Mouse (Mus musculus): ENCODE measurements at regions not wholly inside any gene's neighbourhood (a gene's known extent, or its start where the extent isn't known, plus 50 kb on each side); places are given as distances from the start of the nearest gene placed in this dataset.

DNA sequence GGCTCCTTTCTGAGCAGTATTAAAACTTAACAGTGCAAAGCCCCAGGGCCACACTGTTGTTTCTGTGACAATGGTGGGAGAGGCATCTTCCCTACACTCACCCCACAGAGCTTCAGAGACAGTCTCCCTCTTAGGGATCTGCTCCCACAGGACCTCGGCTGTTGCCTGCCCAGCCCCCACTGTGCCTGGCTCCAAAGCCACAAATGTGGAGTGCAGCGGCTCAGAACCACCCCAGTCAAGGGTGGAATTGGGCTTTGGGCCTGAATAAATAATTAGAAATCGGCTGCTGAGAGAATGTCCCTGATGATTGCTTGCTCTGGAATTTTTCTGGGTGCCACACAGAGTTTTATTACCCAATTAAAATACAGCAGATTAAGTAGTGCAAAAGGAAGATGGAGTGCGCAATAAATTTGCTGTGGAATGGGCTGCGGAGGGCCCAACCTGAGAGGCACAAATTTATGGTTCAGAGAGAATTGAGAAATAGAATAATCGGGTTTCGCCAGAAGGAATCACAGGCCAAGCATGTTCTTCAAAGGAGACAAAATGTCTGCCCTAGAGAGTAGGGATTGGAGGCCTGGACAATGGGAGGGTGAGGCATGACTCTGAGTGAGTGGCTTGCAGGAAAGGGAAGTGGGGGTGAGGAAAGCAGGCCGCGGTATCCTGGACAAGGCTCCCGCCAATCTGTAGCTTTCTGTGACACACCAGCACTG, 56.4 kb downstream of the Cd24a start:
- WGBS = 79% methylated on average over 10 of the region's 10 CpGs
- Histone ChIP-seq H3K9ac (no peak overlapping the region), H3K4me2 (no peak overlapping the region), H3K9me3 (replicated peaks) (no peaks in the 10 kb centered on the region), H3K4me3 (no peak overlapping the region), H3K27ac (ENCODE audit: poor library complexity, severe bottlenecking) (no peak overlapping the region), H3K4me1 (replicated peaks) (no peaks in the 10 kb centered on the region), H3K27me3 (replicated peaks) (no peaks in the 10 kb centered on the region), H3K36me3 (no peaks in the 10 kb centered on the region)
- no peak for ATAC-seq (ENCODE audit: insufficient number of reproducible peaks, low FRiP score)

DNA sequence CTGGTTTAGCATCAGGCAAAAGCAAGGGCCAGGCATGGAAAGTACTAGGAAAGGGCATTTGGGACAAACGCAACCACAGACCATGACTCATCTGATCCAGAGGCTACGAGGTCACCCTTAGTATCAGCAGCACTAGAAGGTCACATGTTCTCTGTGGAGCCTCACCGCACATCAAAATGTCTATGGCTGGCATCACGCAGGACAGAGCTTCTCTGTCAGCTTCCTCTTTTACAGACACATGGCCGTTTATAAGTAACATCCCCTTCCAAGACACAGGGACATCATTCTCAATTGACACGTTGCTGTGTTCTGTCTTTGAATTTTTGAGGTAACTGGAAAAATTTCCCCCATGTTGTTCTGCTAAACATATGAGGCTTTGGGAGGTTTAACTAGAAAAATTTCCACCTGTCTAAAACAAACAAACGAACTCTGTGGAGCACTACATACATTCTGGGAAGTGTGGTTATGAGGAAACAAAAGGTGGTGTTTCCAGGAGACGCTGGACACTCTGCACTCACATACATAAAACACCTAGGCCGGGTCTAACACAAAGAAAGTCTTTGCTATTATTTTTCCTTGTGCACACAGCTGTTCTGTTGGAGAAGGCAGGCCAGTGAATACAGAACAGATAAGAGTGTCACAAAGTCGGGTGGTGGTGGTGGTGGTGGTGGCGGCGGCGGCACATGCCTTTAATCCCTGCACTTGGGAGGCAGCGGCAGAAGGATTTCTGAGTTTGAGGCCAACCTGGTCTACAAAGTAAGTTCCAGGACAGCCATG, 63.3 kb downstream of the Cd24a start:
- Histone ChIP-seq H3K4me3 (no peak overlapping the region), H3K36me3 (no peaks in the 10 kb centered on the region), H3K27me3 (replicated peaks) (no peaks in the 10 kb centered on the region), H3K4me1 (replicated peaks) (peaks cover 20% of the 10 kb centered on the region), H3K4me2 (no peak overlapping the region), H3K27ac (ENCODE audit: poor library complexity, severe bottlenecking) (no peak overlapping the region), H3K9ac (no peak overlapping the region), H3K9me3 (replicated peaks) (no peaks in the 10 kb centered on the region)
- 59% methylated on average over 14 of the region's 14 CpGs for WGBS
- ATAC-seq (ENCODE audit: insufficient number of reproducible peaks, low FRiP score) = no peak

DNA sequence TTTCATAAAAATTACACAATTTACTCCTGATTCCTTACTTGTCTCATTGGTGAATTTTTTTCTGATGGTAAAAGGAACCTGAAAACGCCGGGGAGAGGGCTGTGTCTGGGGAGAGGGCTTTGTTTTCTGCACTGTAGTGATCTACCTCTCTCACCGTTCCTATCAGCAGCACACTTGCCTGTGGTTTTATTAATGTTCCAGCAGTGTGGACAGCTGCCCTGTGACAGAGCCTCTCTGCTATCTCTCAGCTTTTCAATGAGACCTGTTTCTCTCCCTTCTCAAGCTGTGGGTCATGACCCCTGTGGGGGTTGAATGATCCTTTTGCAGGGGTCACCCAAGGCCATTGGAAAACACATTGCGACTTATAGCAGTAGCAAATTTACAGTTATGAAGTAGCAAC, 68.2 kb downstream of the Cd24a start:
- ATAC-seq (ENCODE audit: insufficient number of reproducible peaks, low FRiP score) = no peak; the same call in 1 of the 2 replicates
- Histone ChIP-seq H3K9me3 (replicated peaks) (no peaks in the 10 kb centered on the region), H3K4me1 (replicated peaks) (peaks cover 27% of the 10 kb centered on the region), H3K4me2 (no peak overlapping the region), H3K27ac (ENCODE audit: poor library complexity, severe bottlenecking) (no peak overlapping the region), H3K9ac (no peak overlapping the region), H3K36me3 (no peaks in the 10 kb centered on the region), H3K4me3 (no peak overlapping the region), H3K27me3 (replicated peaks) (no peaks in the 10 kb centered on the region)
- 31% methylated on average over 4 of the region's 4 CpGs for WGBS

DNA sequence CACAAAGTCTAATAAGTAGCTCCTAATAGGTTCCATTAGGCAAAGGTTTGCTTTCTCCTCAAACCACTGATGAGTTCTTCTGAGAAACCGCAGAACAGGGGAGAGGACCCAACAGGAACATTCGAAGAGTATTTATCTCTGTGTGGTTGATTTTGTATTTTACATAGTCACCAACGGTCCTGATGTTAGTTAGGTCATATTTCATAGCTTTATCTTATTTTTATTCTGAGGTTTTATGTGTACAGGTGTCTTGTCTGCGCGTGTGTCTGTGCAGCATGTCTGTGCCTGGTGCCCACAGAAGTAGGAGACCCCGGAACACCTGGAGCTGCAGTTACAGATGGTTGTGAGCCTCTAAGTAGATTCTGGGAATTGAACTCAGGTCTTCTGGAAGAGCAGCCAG, 68.9 kb downstream of the Cd24a start:
- Histone ChIP-seq H3K36me3 (no peaks in the 10 kb centered on the region), H3K9me3 (replicated peaks) (no peaks in the 10 kb centered on the region), H3K27me3 (replicated peaks) (no peaks in the 10 kb centered on the region), H3K27ac (ENCODE audit: poor library complexity, severe bottlenecking) (no peak overlapping the region), H3K4me2 (no peak overlapping the region), H3K9ac (no peak overlapping the region), H3K4me1 (replicated peaks) (peaks cover 23% of the 10 kb centered on the region), H3K4me3 (no peak overlapping the region)
- ATAC-seq (ENCODE audit: insufficient number of reproducible peaks, low FRiP score) = no peak
- 86% methylated on average over 6 of the region's 6 CpGs for WGBS

DNA sequence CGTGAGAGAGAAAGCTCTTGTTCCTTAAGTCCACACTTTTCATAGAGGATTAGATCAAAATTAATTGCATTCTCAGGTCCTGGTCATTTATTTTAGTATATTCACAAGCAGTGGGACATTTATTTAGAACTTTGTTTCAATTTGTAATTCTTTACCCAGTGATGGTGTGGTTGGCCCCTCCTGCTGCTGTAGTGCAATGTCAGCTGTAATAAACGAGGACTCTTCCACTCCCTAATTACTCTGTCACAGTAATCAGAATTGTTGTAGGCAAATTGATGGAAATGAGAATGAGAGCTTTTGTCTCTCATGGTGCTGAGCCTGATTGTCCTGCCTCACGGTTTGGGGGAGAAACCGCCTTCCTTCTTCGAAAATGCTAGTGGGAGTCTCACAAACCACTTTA, 70.1 kb downstream of the Cd24a start:
- no peak overlapping the region for H3K4me2 ChIP-seq

DNA sequence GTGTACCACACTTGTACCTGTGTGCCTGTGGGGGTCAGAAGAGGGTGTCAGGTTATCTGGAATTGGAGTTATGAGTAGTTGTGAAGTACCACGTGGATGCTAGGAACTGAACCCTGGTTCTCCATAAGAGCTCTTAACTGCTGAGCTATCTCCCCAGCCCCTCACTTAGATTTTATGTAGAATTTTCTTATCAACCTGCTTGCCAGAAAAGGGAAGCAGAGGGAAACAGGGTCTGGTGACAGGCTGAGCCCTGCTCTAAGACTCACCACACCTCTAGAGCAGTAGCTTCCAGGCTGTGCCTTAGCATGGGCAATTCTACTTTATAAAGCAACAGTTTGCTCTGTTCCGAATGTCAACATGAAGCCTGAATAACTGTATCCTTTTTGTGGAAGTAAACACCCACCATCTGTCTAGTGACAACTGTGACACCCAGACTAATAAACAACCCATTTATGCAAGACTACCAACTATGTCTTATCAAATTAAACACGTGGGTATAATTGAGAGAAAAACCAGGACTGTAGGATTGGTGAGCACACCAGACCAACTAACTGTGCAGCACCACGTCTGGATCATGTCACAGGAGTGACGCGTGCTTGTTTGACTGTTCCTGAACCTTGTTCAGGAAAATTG, 70.8 kb downstream of the Cd24a start:
- H3K9ac ChIP-seq = no peak overlapping the region
- no peaks in the 10 kb centered on the region for H3K27me3 ChIP-seq (replicated peaks)
- H3K4me2 ChIP-seq = no peak overlapping the region
- ATAC-seq (ENCODE audit: insufficient number of reproducible peaks, low FRiP score) = 0 out of 2 replicates have a peak, but pooled peaks have one; percentile 51
- no peaks in the 10 kb centered on the region for H3K36me3 ChIP-seq
- H3K9me3 ChIP-seq (replicated peaks) = no peaks in the 10 kb centered on the region
- 37% methylated on average over 6 of the region's 6 CpGs for WGBS
- peaks cover 23% of the 10 kb centered on the region for H3K4me1 ChIP-seq (replicated peaks)
- H3K27ac ChIP-seq (ENCODE audit: poor library complexity, severe bottlenecking) = no peak overlapping the region
- no peak overlapping the region for H3K4me3 ChIP-seq

More for the DNA sequence above, 70.1 kb downstream of the Cd24a start:
- no peak overlapping the region for H3K27ac ChIP-seq (ENCODE audit: poor library complexity, severe bottlenecking)
- no peak overlapping the region for H3K4me3 ChIP-seq
- H3K36me3 ChIP-seq = no peaks in the 10 kb centered on the region
- H3K9ac ChIP-seq = no peak overlapping the region
- H3K27me3 ChIP-seq (replicated peaks) = no peaks in the 10 kb centered on the region
- H3K4me1 ChIP-seq (replicated peaks) = peaks cover 23% of the 10 kb centered on the region
- H3K9me3 ChIP-seq (replicated peaks) = no peaks in the 10 kb centered on the region
- ATAC-seq (ENCODE audit: insufficient number of reproducible peaks, low FRiP score) = no peak
- WGBS = 72% methylated on average over 5 of the region's 5 CpGs

DNA sequence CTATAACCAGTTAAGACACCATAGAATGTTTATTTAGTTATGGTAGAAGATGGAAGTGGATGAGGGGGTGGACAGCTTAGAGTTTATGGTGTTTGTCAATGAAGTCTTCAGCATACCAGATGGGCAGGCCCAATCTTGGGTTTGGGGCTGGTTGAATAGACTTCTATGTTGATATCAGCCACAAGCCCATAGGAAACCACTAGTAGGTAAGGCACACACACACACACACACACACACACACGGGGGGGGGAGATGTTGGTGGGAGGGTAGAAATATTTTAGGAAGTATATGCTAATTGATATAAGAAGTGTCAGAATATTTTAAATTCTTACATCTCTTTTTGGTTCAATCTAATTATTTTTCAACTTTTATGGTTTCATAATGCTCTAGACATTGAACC, 72.4 kb downstream of the Cd24a start:
- no peaks in the 10 kb centered on the region for H3K9me3 ChIP-seq (replicated peaks)
- no peaks in the 10 kb centered on the region for H3K36me3 ChIP-seq
- H3K4me1 ChIP-seq (replicated peaks) = peaks cover 24% of the 10 kb centered on the region
- 73% methylated on average over 1 of the region's 1 CpGs for WGBS
- no peak for ATAC-seq (ENCODE audit: insufficient number of reproducible peaks, low FRiP score)
- no peak overlapping the region for H3K9ac ChIP-seq
- H3K27me3 ChIP-seq (replicated peaks) = no peaks in the 10 kb centered on the region
- H3K4me2 ChIP-seq = no peak overlapping the region
- no peak overlapping the region for H3K27ac ChIP-seq (ENCODE audit: poor library complexity, severe bottlenecking)
- no peak overlapping the region for H3K4me3 ChIP-seq

DNA sequence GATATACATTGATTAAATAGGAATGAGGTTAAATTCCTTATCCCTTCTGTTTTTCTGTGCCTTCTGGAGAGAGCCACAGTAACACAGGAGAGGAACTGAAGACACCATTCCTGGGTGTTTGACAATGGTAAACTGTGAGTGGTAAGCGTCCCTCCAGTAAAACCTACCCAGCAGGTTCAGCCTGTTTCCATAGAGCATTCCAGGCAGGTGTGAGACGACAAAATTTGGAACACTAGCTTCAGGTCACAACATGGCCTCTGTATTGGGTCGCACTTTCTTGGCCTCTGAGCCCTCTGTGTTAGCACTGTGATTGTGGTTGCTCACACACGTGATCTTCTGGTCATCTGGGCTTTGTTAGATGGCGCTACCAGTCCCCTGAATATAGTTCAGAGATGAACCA, 73.4 kb downstream of the Cd24a start:
- 84% methylated on average over 5 of the region's 5 CpGs for WGBS
- H3K36me3 ChIP-seq = no peaks in the 10 kb centered on the region
- ATAC-seq (ENCODE audit: insufficient number of reproducible peaks, low FRiP score) = no peak
- H3K4me3 ChIP-seq = no peak overlapping the region
- H3K4me2 ChIP-seq = no peak overlapping the region
- H3K27ac ChIP-seq (ENCODE audit: poor library complexity, severe bottlenecking) = no peak overlapping the region
- H3K4me1 ChIP-seq (replicated peaks) = peaks cover 26% of the 10 kb centered on the region
- H3K9me3 ChIP-seq (replicated peaks) = no peaks in the 10 kb centered on the region; the same call in 1 of the 2 replicates
- H3K9ac ChIP-seq = no peak overlapping the region
- no peaks in the 10 kb centered on the region for H3K27me3 ChIP-seq (replicated peaks)

DNA sequence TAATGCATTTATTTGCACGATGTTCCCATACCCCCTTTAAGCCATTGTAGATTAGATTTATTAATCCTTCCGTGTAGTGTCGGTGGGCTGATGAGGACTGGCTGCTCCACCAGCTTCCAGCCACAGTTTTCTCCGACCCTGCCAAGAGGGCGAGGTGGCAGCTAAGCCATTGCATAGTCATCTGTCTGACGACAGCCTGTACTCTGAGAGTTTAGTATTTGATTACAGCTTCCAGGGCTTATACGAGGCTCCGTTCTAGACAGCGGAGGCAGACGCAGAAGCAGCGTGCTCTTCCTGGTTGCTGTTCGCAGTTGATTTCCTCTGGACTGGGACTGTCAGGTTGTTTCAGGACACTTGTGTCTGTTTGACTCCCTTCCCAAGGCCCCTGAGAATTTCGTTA, 73.8 kb downstream of the Cd24a start:
- WGBS = 71% methylated on average over 13 of the region's 13 CpGs

DNA sequence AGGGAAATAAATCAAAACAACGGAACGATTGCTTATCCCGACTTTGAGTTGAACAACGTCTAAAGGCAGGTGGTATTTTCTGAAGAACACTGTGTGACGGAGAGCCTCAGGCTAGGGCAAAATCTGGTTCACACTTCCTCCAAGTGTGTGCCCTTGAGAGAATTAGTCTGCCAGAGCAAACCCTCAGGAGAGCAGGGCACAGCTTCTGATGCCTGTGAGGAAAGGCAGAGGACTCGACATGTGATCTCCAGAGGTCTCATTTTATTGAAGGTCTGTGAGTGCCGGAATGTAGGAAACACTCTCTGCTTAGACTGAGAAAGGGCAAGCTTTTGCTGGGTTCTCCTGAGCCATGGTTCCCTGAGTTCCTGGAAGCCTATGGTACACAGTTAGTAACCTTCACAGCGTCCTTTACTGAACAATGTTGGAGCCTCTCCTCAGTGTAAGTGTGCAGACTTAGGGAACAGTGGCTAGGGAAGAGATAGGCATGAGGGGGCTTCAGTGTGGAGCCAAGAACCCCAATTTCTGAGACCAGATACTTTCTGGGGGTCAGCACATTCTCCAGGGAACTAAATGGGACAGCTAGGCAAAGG, 77.1 kb downstream of the Cd24a start:
- H3K9me3 ChIP-seq (replicated peaks) = peaks cover 4% of the 10 kb centered on the region; the same call in 1 of the 2 replicates
- H3K4me3 ChIP-seq = no peak overlapping the region
- peaks cover 16% of the 10 kb centered on the region for H3K4me1 ChIP-seq (replicated peaks)
- no peaks in the 10 kb centered on the region for H3K36me3 ChIP-seq
- ATAC-seq (ENCODE audit: insufficient number of reproducible peaks, low FRiP score) = no peak
- H3K4me2 ChIP-seq = no peak overlapping the region
- H3K27me3 ChIP-seq (replicated peaks) = no peaks in the 10 kb centered on the region
- H3K27ac ChIP-seq (ENCODE audit: poor library complexity, severe bottlenecking) = no peak overlapping the region
- H3K9ac ChIP-seq = no peak overlapping the region
- WGBS = 47% methylated on average over 8 of the region's 8 CpGs

More for the DNA sequence above, 73.8 kb downstream of the Cd24a start:
- Histone ChIP-seq H3K9me3 (replicated peaks) (no peaks in the 10 kb centered on the region; the same call in 1 of the 2 replicates), H3K4me1 (replicated peaks) (peaks cover 22% of the 10 kb centered on the region), H3K27ac (ENCODE audit: poor library complexity, severe bottlenecking) (no peak overlapping the region), H3K4me3 (no peak overlapping the region), H3K27me3 (replicated peaks) (no peaks in the 10 kb centered on the region), H3K36me3 (no peaks in the 10 kb centered on the region), H3K4me2 (no peak overlapping the region), H3K9ac (no peak overlapping the region)
- ATAC-seq (ENCODE audit: insufficient number of reproducible peaks, low FRiP score) = no peak

DNA sequence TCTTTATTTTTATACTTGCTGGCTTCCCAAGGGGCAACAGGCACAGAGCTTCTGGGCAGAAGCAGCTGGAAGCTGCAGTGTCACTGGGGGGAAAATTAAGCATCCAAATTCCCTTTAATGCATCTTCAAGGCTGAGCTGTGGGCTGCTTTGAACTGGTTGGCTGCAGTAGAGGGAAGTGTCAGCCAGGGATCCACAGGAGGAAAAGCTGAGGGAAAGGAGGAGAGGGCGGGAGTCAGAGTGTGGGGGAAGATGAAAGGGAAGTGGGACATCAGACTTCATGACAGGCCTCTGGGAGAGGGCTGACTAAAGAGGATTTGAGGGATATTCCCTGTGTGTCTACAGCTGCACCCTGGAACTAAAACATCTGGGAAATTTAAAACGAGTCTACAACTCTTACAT, 77.6 kb downstream of the Cd24a start:
- Histone ChIP-seq H3K9ac (no peak overlapping the region), H3K27me3 (replicated peaks) (no peaks in the 10 kb centered on the region), H3K4me1 (replicated peaks) (peaks cover 16% of the 10 kb centered on the region), H3K36me3 (no peaks in the 10 kb centered on the region), H3K9me3 (replicated peaks) (peaks cover 4% of the 10 kb centered on the region; the same call in 1 of the 2 replicates), H3K4me3 (no peak overlapping the region), H3K27ac (ENCODE audit: poor library complexity, severe bottlenecking) (no peak overlapping the region), H3K4me2 (no peak overlapping the region)
- ATAC-seq (ENCODE audit: insufficient number of reproducible peaks, low FRiP score) = no peak
- 59% methylated on average over 2 of the region's 2 CpGs for WGBS

All from heart, embryonic 12.5 days (tissue).